Mouse (Mus musculus) forebrain, embryonic 15.5 days (tissue): ENCODE measurements around the gene Adam26a. TPM values are rescaled to one million over a fixed set of nuclear protein-coding genes. Genes with fewer than 3 reads are reported as not detected.
"Not testable (repeated sequence)": the region's sequence is repeated elsewhere in the genome, so short reads cannot be mapped to it uniquely, and the experiment has no call there.

Source experiments
- ATAC-seq: fragments of 200-750 bp; cut with Nextera tagmentation; replicated peaks from 2 replicates; pipeline ENCODE4 v1.8.0; 2017; ENCODE audit warnings: mild to moderate bottlenecking, moderate TSS enrichment, moderate library complexity
- H3K27ac ChIP-seq: fragments of 300-500 bp; sonication (generic); replicated peaks from 2 replicates; pipeline ENCODE4 v1.5.1; 2015; ENCODE audit warnings: mild to moderate bottlenecking, inconsistent platforms
- H3K27me3 ChIP-seq: fragments of 300-500 bp; sonication (generic); 2 replicates; pipeline ENCODE4 v1.6.1; 2015; ENCODE audit warnings: inconsistent platforms
- H3K36me3 ChIP-seq: fragments of 300-500 bp; sonication (generic); 2 replicates; pipeline ENCODE4 v1.6.1; 2015; ENCODE audit warnings: mild to moderate bottlenecking, inconsistent platforms
- H3K4me1 ChIP-seq: fragments of 300-500 bp; sonication (generic); 2 replicates; pipeline ENCODE4 v1.6.1; 2015; ENCODE audit warnings: inconsistent platforms
- H3K4me2 ChIP-seq: fragments of 300-500 bp; sonication (generic); replicated peaks from 2 replicates; pipeline ENCODE4 v1.6.1; 2015; ENCODE audit warnings: mild to moderate bottlenecking, inconsistent platforms
- H3K4me3 ChIP-seq: fragments of 300-500 bp; sonication (generic); 2 replicates; pipeline ENCODE4 v1.5.1; 2015; ENCODE audit warnings: mild to moderate bottlenecking, inconsistent platforms
- H3K9ac ChIP-seq: fragments of 300-500 bp; sonication (generic); replicated peaks from 2 replicates; pipeline ENCODE4 v1.6.1; 2015; ENCODE audit warnings: mild to moderate bottlenecking, inconsistent platforms
- H3K9me3 ChIP-seq: fragments of 300-500 bp; sonication (generic); 2 replicates; pipeline ENCODE4 v1.6.1; 2016; ENCODE audit warnings: inconsistent platforms
- WGBS: fragments of 180-500 bp; shearing (Covaris S2); methylation state at CpG from one replicate; pipeline ENCODE4 v1.1.7; 2015; ENCODE audit warnings: mixed read lengths; 5-methylcytosine and 5-hydroxymethylcytosine counted together
- polyA plus RNA-seq: library from polyadenylated mRNA; unstranded; fragments of >200 nt; fragmentation: Nextera tagmentation; extraction: Ambion mirVana; gene quantifications from 2 replicates; pipeline ENCODE4 v1.2.1, GENCODE M21; 2015

Adam26a gene
- not detected in 2 replicates for polyA plus RNA-seq

DNA sequence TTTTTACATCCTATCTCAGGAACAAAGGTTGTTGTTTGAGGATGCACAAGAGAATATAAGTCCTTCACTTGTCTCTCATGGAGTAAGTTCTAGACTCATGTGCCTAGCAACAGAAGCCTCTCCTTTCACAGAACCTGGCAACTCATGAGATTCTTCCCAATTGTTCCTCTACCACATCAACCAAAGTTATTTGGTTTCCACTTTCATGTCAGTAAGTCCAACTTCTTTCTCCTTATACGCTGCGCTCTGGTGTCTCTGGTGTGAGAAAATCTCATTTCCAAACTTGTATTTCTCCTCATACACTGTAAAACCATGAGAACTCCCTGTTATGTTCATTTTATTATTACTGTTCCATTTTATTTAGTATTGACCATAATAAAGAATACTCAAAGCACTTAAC is at the start of gene Adam26a:
TSS of gene Adam26a (minus strand) at position 101 of the 400 bp plus-strand sequence.
- H3K9me3 ChIP-seq, H3K36me3 ChIP-seq, H3K4me3 ChIP-seq, H3K27ac ChIP-seq, H3K9ac ChIP-seq, ATAC-seq, H3K4me2 ChIP-seq, H3K27me3 ChIP-seq, H3K4me1 ChIP-seq: not testable (repeated sequence)
- 93% methylated on average over 2 of the region's 2 CpGs for WGBS

- H3K9me3 ChIP-seq: no peaks in the 10 kb centered on the region
- H3K4me2 ChIP-seq: no peak overlapping the region
- H3K4me1 ChIP-seq: no peaks in the 10 kb centered on the region
- H3K36me3 ChIP-seq: no peaks in the 10 kb centered on the region
- no peak overlapping the region for H3K9ac ChIP-seq
- no peak for ATAC-seq
- 96% methylated on average over 1 of the region's 1 CpGs for WGBS
- no peak overlapping the region for H3K27ac ChIP-seq
- no peaks in the 10 kb centered on the region for H3K27me3 ChIP-seq
- no peak overlapping the region for H3K4me3 ChIP-seq
Measured at GRCm38 (mm10) chr8:43616046-43616445, 39.5 kb upstream of the Adam26a start.

DNA sequence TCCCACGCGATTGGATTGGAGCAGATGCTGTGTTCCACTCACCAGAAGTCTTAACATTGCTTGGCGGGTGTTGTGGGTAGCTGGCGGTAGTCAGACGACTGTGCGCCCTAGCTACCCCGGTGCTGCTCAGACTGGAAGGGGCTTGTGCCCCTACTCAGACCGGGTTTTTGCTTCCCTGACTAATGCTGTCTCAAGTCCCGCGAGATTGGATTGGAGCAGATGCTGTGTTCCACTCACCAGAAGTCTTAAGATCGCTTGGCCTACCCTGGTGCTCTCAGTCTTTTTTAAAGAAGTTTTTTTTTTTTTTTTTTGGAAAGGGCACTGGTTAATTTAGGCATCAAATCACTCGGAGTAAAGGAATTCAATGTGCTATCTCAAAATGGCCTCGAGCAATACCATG is 27.1 kb upstream of the Adam26a start:
- not testable (repeated sequence) for H3K27ac ChIP-seq, ATAC-seq, H3K4me2 ChIP-seq, H3K4me1 ChIP-seq, H3K9ac ChIP-seq, H3K36me3 ChIP-seq, H3K27me3 ChIP-seq, H3K4me3 ChIP-seq, H3K9me3 ChIP-seq
- 86% methylated on average over 13 of the region's 13 CpGs for WGBS

DNA sequence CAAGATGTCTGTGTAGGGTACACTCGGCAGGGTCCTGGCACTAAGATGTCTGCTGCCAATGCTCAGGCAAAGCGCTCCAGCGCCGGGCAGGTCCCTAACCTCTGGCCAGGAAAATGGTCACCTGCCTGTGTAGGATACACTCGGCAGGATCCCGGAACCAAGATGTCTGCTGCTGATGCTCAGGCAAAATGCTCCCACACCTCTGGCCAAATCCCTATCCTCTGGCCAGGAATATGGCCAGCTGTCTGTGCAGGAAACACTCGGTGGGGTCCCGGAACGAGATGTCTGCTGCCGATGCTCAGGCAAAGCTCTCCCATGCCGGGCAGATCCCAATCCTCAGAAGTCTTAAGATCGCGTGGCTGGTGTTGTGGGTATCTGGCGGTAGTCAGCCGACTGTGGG is 26.7 kb upstream of the Adam26a start:
- WGBS: 97% methylated on average over 15 of the region's 15 CpGs
- not testable (repeated sequence) for H3K27me3 ChIP-seq, H3K4me1 ChIP-seq, H3K9me3 ChIP-seq, H3K36me3 ChIP-seq, H3K27ac ChIP-seq, H3K4me2 ChIP-seq, H3K4me3 ChIP-seq, H3K9ac ChIP-seq, ATAC-seq

GRCm38 (mm10) chr8:43528006-43528405 is 48.5 kb downstream of the Adam26a start, which contains the start of gene Adam26b:
Gene Adam26b, minus strand, starts transcription at chr8:43528106.
- H3K4me3 ChIP-seq, H3K9ac ChIP-seq, H3K27ac ChIP-seq, H3K9me3 ChIP-seq, H3K36me3 ChIP-seq, ATAC-seq, H3K4me2 ChIP-seq, H3K4me1 ChIP-seq, H3K27me3 ChIP-seq: not testable (repeated sequence)

Other genes with a start within 250 kb of the Adam26a start
- gene Adam26b, start 48.6 kb downstream of the Adam26a start, polyA plus RNA-seq: not detected in 2 replicates
- gene Gm5346, start 50.6 kb upstream of the Adam26a start, polyA plus RNA-seq: not detected in 2 replicates
- not detected in 2 replicates for gene Adam34, start 133.3 kb upstream of the Adam26a start, polyA plus RNA-seq